Mouse (Mus musculus) myocyte (in vitro differentiated cells): ENCODE measurements around the gene Spryd3. TPM values are rescaled to one million over a fixed set of nuclear protein-coding genes. Genes with fewer than 3 reads are reported as not detected.

Experiments
- H3K27me3 ChIP-seq: one replicate; pipeline ENCODE4 v1.6.1; 2011; ENCODE audit not compliant: control insufficient read depth, insufficient read depth, insufficient read length
- H3K36me3 ChIP-seq: one replicate; pipeline ENCODE4 v1.6.1; 2011; ENCODE audit not compliant: control insufficient read depth, insufficient read depth
- H3K4me2 ChIP-seq: one replicate; pipeline ENCODE4 v1.6.1; 2011; ENCODE audit warnings: low read depth, control low read depth
- H3K4me3 ChIP-seq: one replicate; pipeline ENCODE4 v1.5.1; 2011; ENCODE audit warnings: mild to moderate bottlenecking, control low read depth, moderate library complexity
- H3K79me2 ChIP-seq: one replicate; pipeline ENCODE4 v1.6.1; 2011; ENCODE audit not compliant: control insufficient read depth, insufficient read depth
- H3ac ChIP-seq: one replicate; pipeline ENCODE4 v1.6.1; 2011; ENCODE audit not compliant: control insufficient read depth, insufficient read length
- CEBPB ChIP-seq: IDR thresholded peaks from 2 replicates; pipeline ENCODE4 v1.6.1; 2011; ENCODE audit warnings: mild to moderate bottlenecking, moderate library complexity; ENCODE audit not compliant: poor library complexity, insufficient read depth, severe bottlenecking
- E2F4 ChIP-seq: IDR thresholded peaks from one replicate; pipeline ENCODE4 v1.6.1; 2011; ENCODE audit warnings: mild to moderate bottlenecking, control low read depth, moderate library complexity; ENCODE audit not compliant: insufficient read depth
- MAX ChIP-seq: IDR thresholded peaks from one replicate; pipeline ENCODE4 v1.6.1; 2011; ENCODE audit warnings: low read depth, mild to moderate bottlenecking, control low read depth
- MYOD1 ChIP-seq, 3 experiments: IDR thresholded peaks; one replicate each; pipeline ENCODE4 v1.6.1; 2011; ENCODE audit warnings: control low read depth in 2 of 3, low read depth in 2 of 3, mild to moderate bottlenecking in 2 of 3, moderate library complexity in 1 of 3; ENCODE audit not compliant: insufficient read length in 2 of 3, control insufficient read depth in 1 of 3
- MYOG ChIP-seq, 3 experiments: IDR thresholded peaks; one replicate each; pipeline ENCODE4 v1.6.1; 2011; ENCODE audit warnings: control low read depth in 2 of 3, low read depth in 2 of 3, mild to moderate bottlenecking in 2 of 3; ENCODE audit not compliant: insufficient read length in 2 of 3, control insufficient read depth in 1 of 3, insufficient read depth in 1 of 3
- POLR2A ChIP-seq: IDR thresholded peaks from one replicate; pipeline ENCODE4 v1.6.1; 2011; ENCODE audit warnings: low read depth, mild to moderate bottlenecking, control low read depth, moderate library complexity; ENCODE audit not compliant: insufficient read length
- POLR2AphosphoS2 ChIP-seq: IDR thresholded peaks from one replicate; pipeline ENCODE4 v1.6.1; 2011; ENCODE audit warnings: low read depth, control low read depth; ENCODE audit not compliant: insufficient read length
- REST ChIP-seq: IDR thresholded peaks from one replicate; pipeline ENCODE4 v1.6.1; 2011; ENCODE audit warnings: mild to moderate bottlenecking, control low read depth, moderate library complexity; ENCODE audit not compliant: insufficient read depth, insufficient read length
- SRF ChIP-seq: IDR thresholded peaks from one replicate; pipeline ENCODE4 v1.6.1; 2011; ENCODE audit warnings: low read depth; ENCODE audit not compliant: control insufficient read depth, insufficient read length
- TCF12 ChIP-seq: IDR thresholded peaks from one replicate; pipeline ENCODE4 v1.6.1; 2011; ENCODE audit warnings: mild to moderate bottlenecking, control low read depth; ENCODE audit not compliant: poor library complexity, insufficient read depth, severe bottlenecking
- TCF3 ChIP-seq: IDR thresholded peaks from one replicate; pipeline ENCODE4 v1.6.1; 2011; ENCODE audit warnings: low read depth, control low read depth; ENCODE audit not compliant: insufficient read length
- USF1 ChIP-seq: IDR thresholded peaks from one replicate; pipeline ENCODE4 v1.6.1; 2011; ENCODE audit warnings: low read depth, mild to moderate bottlenecking, control low read depth, moderate library complexity
- polyA plus RNA-seq: library from polyadenylated mRNA; unstranded; fragments of >200 nt; fragmentation: generic; extraction: Trizol; gene quantifications from one replicate; pipeline ENCODE4 v1.2.1, GENCODE M21; 2012; ENCODE audit warnings: missing spikeins

The Spryd3 gene
- 51.0 TPM for polyA plus RNA-seq

DNA sequence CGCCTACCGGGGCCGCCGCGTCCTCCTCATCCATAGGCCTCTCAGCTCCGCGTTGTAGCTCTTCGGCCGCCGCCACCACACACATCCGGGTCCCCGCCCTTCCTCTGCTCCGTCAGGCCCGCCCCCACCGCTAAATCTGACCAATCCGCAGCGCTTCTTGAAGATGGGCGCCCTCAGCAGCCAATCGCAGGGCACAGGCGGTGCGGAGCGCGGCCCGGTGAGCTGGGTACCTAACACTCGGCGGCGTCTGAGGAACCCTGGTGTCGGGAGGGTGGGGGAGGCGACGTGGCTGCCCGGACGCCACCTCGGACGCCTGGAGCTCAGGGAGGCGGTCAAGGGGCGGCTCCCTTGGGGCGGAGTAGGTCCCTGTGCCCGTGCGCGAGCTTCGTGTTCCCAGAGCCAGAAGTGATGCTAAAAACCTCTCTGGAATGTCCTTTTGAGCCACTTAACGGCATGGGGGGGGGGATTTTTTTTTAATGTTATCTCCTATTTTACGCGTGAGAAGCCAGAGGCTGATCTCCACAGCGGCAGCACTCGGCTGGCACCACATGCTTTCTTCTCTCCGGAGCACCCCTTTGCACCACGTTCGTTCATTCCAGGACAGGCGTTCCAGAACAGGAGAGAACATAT lies at the start of gene Spryd3:
TSS of gene Spryd3 (minus strand) at position 106 of the 630 bp plus-strand sequence.
- TF ChIP-seq POLR2AphosphoS2 (peak; percentile 70), TCF3 (no peak), E2F4 (peak; percentile 36), MYOG (IDR thresholded peaks at IDR 0.05; ENCODE audit: control insufficient read depth in 1 of 3, insufficient read depth in 1 of 3, insufficient read length in 2 of 3, low read depth in 2 of 3) (no peak), CEBPB (no peak), MYOD1 (IDR thresholded peaks at IDR 0.05; ENCODE audit: control insufficient read depth in 1 of 3, insufficient read length in 2 of 3, low read depth in 2 of 3) (peak in 1 of 3 experiments; percentile 16), REST (no peak), USF1 (no peak), POLR2A (peak; percentile 86), TCF12 (no peak), SRF (peak; percentile 52), MAX (no peak)
- H3K4me2 ChIP-seq, result peak within 1 kb of the TSS; percentile 96
- H3K4me3 ChIP-seq, result peak within 1 kb of the TSS; percentile 33

GRCm38 (mm10) chr15:102183076-102183475 lies 47.0 kb upstream of the Spryd3 start:
- TF ChIP-seq REST (no peak), TCF3 (no peak), SRF (no peak), USF1 (no peak), POLR2AphosphoS2 (no peak), CEBPB (no peak), E2F4 (no peak), MYOG (IDR thresholded peaks at IDR 0.05; ENCODE audit: control insufficient read depth in 1 of 3, insufficient read depth in 1 of 3, insufficient read length in 2 of 3, low read depth in 2 of 3) (no peak), POLR2A (no peak), MAX (no peak), TCF12 (no peak)
- Histone ChIP-seq H3K27me3 (no peaks in the 10 kb centered on the region), H3K79me2 (no peaks in the 10 kb centered on the region), H3K4me2 (no peak overlapping the region), H3ac (no peak overlapping the region), H3K4me3 (no peak overlapping the region), H3K36me3 (no peaks in the 10 kb centered on the region)

More for the DNA sequence above, at the start of gene Spryd3:
- peaks cover 20% of the 10 kb centered on the region for H3K79me2 ChIP-seq
- H3K36me3 ChIP-seq, result peaks cover 23% of the 10 kb centered on the region
- H3ac ChIP-seq, result peak within 1 kb of the TSS; percentile 27
- no peaks in the 10 kb centered on the region for H3K27me3 ChIP-seq

GRCm38 (mm10) chr15:102179924-102180323 lies 43.9 kb upstream of the Spryd3 start:
- H3K4me2 ChIP-seq, result no peak overlapping the region
- H3ac ChIP-seq, result no peak overlapping the region
- H3K36me3 ChIP-seq, result no peaks in the 10 kb centered on the region
- no peak overlapping the region for H3K4me3 ChIP-seq
- H3K27me3 ChIP-seq, result no peaks in the 10 kb centered on the region
- TF ChIP-seq POLR2A (no peak), SRF (no peak), TCF3 (no peak)
- H3K79me2 ChIP-seq, result no peaks in the 10 kb centered on the region

GRCm38 (mm10) chr15:102179106-102179505 lies 43.1 kb upstream of the Spryd3 start:
- no peaks in the 10 kb centered on the region for H3K27me3 ChIP-seq
- no peak overlapping the region for H3K4me2 ChIP-seq
- TF ChIP-seq MYOG (IDR thresholded peaks at IDR 0.05; ENCODE audit: control insufficient read depth in 1 of 3, insufficient read depth in 1 of 3, insufficient read length in 2 of 3, low read depth in 2 of 3) (no peak), POLR2AphosphoS2 (no peak), TCF3 (no peak), E2F4 (no peak), USF1 (no peak), SRF (no peak), MYOD1 (IDR thresholded peaks at IDR 0.05; ENCODE audit: control insufficient read depth in 1 of 3, insufficient read length in 2 of 3, low read depth in 2 of 3) (no peak), MAX (no peak), REST (no peak), POLR2A (no peak), TCF12 (no peak), CEBPB (no peak)
- no peak overlapping the region for H3ac ChIP-seq
- H3K4me3 ChIP-seq, result no peak overlapping the region
- no peaks in the 10 kb centered on the region for H3K36me3 ChIP-seq
- no peaks in the 10 kb centered on the region for H3K79me2 ChIP-seq

DNA sequence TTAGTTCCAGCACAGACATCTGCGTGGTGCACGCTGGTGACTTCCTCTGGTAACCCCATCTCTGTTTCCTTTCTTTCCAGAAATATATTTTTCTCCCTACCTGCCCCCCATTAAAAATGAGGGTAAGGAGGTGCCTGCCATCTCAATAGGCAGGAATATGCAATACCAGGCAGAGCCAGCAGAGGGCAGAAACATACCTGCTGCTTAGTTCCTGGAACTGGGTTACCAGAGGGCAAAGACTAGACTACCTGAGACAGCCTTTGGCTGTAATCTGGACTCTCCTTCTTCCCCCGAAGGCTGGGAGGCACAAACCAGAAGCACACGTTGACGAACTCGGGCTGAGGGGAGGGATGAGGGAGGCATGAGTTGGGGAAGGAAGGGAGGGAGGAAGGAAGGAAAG lies 42.2 kb upstream of the Spryd3 start:
- Histone ChIP-seq H3K36me3 (no peaks in the 10 kb centered on the region), H3K79me2 (no peaks in the 10 kb centered on the region), H3K27me3 (no peaks in the 10 kb centered on the region), H3K4me2 (no peak overlapping the region), H3K4me3 (no peak overlapping the region), H3ac (no peak overlapping the region)
- TF ChIP-seq CEBPB, result no peak
- TF ChIP-seq POLR2AphosphoS2, result no peak
